9 mouse cellular contexts compared by ENCODE assay signal in genomic region chr15:11364795-11365194, GRCm38 (mm10). TPM values are rescaled to one million over a fixed set of nuclear protein-coding genes. Genes with fewer than 3 reads are reported as not detected.
DNase-seq lines count a peak whose midpoint lies in the region; ATAC-seq and TF ChIP-seq lines count a peak whose summit lies in the region.
"Had no signal": no experiment of that assay in that cellular context is flagged by ENCODE, and none has a peak within 500 bp of the region (broad histone marks: within the 10 kb centered on the region; RNA-seq: fewer than 3 reads in every experiment).

No protein-coding gene starts in this region.

- no peak overlapping the region for H3K4me2 ChIP-seq in kidney, postnatal 0 days (ENCODE audit: low read length)
- H3K4me2 ChIP-seq: heart, embryonic 13.5 days had no signal

- no peak for ATAC-seq in kidney, postnatal 0 days (replicated peaks; ENCODE audit: low FRiP score, low read depth)
- ATAC-seq: liver, postnatal 0 days had no signal

- H3K36me3 ChIP-seq in kidney, postnatal 0 days (ENCODE audit: insufficient read depth, low read length), result no peaks in the 10 kb centered on the region
- H3K36me3 ChIP-seq: heart, embryonic 13.5 days had no signal

- H3K4me1 ChIP-seq in kidney, postnatal 0 days (replicated peaks; ENCODE audit: insufficient read depth, low read length), result no peaks in the 10 kb centered on the region
- no peaks in the 10 kb centered on the region for H3K4me1 ChIP-seq in cerebellum, adult 2 months (ENCODE audit: control insufficient read depth, insufficient read depth, low read length)
- H3K4me1 ChIP-seq: heart, embryonic 13.5 days had no signal

- H3K27ac ChIP-seq in kidney, postnatal 0 days, result no peak overlapping the region
- no peak overlapping the region for H3K27ac ChIP-seq in cerebellum, adult 2 months (ENCODE audit: insufficient read depth, low read length)
- H3K27ac ChIP-seq: heart, embryonic 13.5 days had no signal

- no peaks in the 10 kb centered on the region for H3K27me3 ChIP-seq in kidney, postnatal 0 days (ENCODE audit: insufficient read depth, low read length)
- H3K27me3 ChIP-seq in cerebellum, adult 2 months (ENCODE audit: control insufficient read depth, insufficient read depth, low read length), result no peaks in the 10 kb centered on the region
- H3K27me3 ChIP-seq: heart, embryonic 13.5 days had no signal

- no peak overlapping the region for H3K4me3 ChIP-seq in kidney, postnatal 0 days (replicated peaks; ENCODE audit: low read depth, low read length)
- H3K4me3 ChIP-seq in cerebellum, adult 2 months (replicated peaks; ENCODE audit: insufficient read depth, low read depth, low read length), result no peak overlapping the region
- H3K4me3 ChIP-seq: heart, embryonic 13.5 days had no signal

- peak; percentile 18 for DNase-seq in kidney, postnatal 0 days (ENCODE audit: low spot score)
- DNase-seq in kidney, adult 8-10 months, result no peak
- DNase-seq in brain, embryonic 18.5 days (ENCODE audit: low read depth, low spot score), result peak; percentile 24
- DNase-seq in gastrocnemius, postnatal 14 days, result peak; percentile 40
- peak; percentile 35 to 50 for DNase-seq in left cerebral cortex, postnatal 36 days (ENCODE audit: low spot score in 2 of 2)
- no peak for DNase-seq in T-cell, adult 2 months (ENCODE audit: low spot score)
- DNase-seq in cerebellum, adult 2 months, result no peak
- DNase-seq: liver, postnatal 0 days had no signal

- H3K9me3 ChIP-seq in kidney, postnatal 0 days (replicated peaks; ENCODE audit: low read length), result no peaks in the 10 kb centered on the region
- H3K9me3 ChIP-seq: heart, embryonic 13.5 days had no signal

- no peak for TF ChIP-seq CTCF in kidney, postnatal 0 days (IDR thresholded peaks at IDR 0.05; ENCODE audit: low read depth)
- TF ChIP-seq CTCF in cerebellum, adult 2 months (IDR thresholded peaks at IDR 0.05; ENCODE audit: borderline replicate concordance, insufficient read depth, low read depth, low read length), result no peak

- 94% methylated on average over 1 of the region's 1 CpGs for WGBS in kidney, postnatal 0 days
- WGBS in cerebellum, adult 2 months, result 96% methylated on average over 1 of the region's 1 CpGs

- intact Hi-C loops in gastrocnemius, postnatal 14 days (cut with DNase I; ENCODE audit: low total_unique reads), result no loop called here
- intact Hi-C loops in left cerebral cortex, postnatal 36 days (cut with DNase I), result no loop called here

- H3K9ac ChIP-seq in kidney, postnatal 0 days (ENCODE audit: low read depth, low read length), result no peak overlapping the region
- H3K9ac ChIP-seq: heart, embryonic 13.5 days; liver, postnatal 0 days had no signal

- TF ChIP-seq POLR2A in cerebellum, adult 2 months (IDR thresholded peaks at IDR 0.05; ENCODE audit: borderline replicate concordance, insufficient read depth, low read length), result no peak

RNA-seq across cellular contexts. Expression of gene Tars, which starts 34.7 kb away (rescaled TPM):
- polyA plus RNA-seq in kidney, postnatal 0 days (2015; fragmentation: Nextera tagmentation; extraction: Ambion mirVana), result 43.2 and 52.5 TPM in 2 replicates
- 10 to 100 TPM; 27.6 to 29.7 TPM for total RNA-seq in gastrocnemius, postnatal 14 days (2021)
- 10 to 100 TPM; 27.6 to 34.1 TPM for total RNA-seq in left cerebral cortex, postnatal 36 days (2021)
- polyA plus RNA-seq in cerebellum, adult 2 months (2012; rRNA removed), result 37.6 and 38.5 TPM in 2 replicates

Comparison
In these comparisons a context has a peak if more than half of its experiments do, and no peak if none do; other contexts are left out.
1. DNase-seq: peak in kidney, postnatal 0 days (single experiment), brain, embryonic 18.5 days (single experiment), gastrocnemius, postnatal 14 days (single experiment) and left cerebral cortex, postnatal 36 days (2 of 2); none in kidney, adult 8-10 months (0 of 2), T-cell, adult 2 months (single experiment) and cerebellum, adult 2 months (0 of 2).